19 mouse cellular contexts compared by ENCODE assay signal in genomic region chr7:81001844-81002243, GRCm38 (mm10). TPM values are rescaled to one million over a fixed set of nuclear protein-coding genes. Genes with fewer than 3 reads are reported as not detected.
DNase-seq lines count a peak whose midpoint lies in the region; ATAC-seq lines count a peak whose summit lies in the region.
"Had no signal": no experiment of that assay in that cellular context is flagged by ENCODE, and none has a peak within 500 bp of the region (broad histone marks: within the 10 kb centered on the region; RNA-seq: fewer than 3 reads in every experiment).

No protein-coding gene starts in this region.

- H3K9ac ChIP-seq in kidney, embryonic 15.5 days = no peak overlapping the region
- no peak overlapping the region for H3K9ac ChIP-seq in neural tube, embryonic 15.5 days (replicated peaks)
- H3K9ac ChIP-seq: embryonic facial prominence, embryonic 13.5 days; forebrain, embryonic 12.5 days; heart, embryonic 12.5 days; hindbrain, embryonic 14.5 days had no signal

- no peaks in the 10 kb centered on the region; the same call in 1 of the 2 replicates for H3K36me3 ChIP-seq in heart, embryonic 10.5 days
- H3K36me3 ChIP-seq in kidney, embryonic 15.5 days = no peaks in the 10 kb centered on the region
- no peaks in the 10 kb centered on the region for H3K36me3 ChIP-seq in neural tube, embryonic 15.5 days
- H3K36me3 ChIP-seq: embryonic facial prominence, embryonic 13.5 days; forebrain, embryonic 12.5 days; heart, embryonic 12.5 days; hindbrain, embryonic 10.5 days had no signal

- 89% methylated on average over 5 of the region's 5 CpGs for WGBS in heart, embryonic 10.5 days
- WGBS in kidney, embryonic 15.5 days = 58% methylated on average over 5 of the region's 5 CpGs
- WGBS in neural tube, embryonic 15.5 days = 27% methylated on average over 5 of the region's 5 CpGs

- peak; percentile 64 for DNase-seq in heart, embryonic 10.5 days (ENCODE audit: low spot score)
- DNase-seq in heart, adult 11 months = no peak
- no peak for DNase-seq in kidney, postnatal 36 days
- peak; percentile 2 for DNase-seq in thymus, postnatal 4 days
- no peak for DNase-seq in thymus, postnatal 0 days (ENCODE audit: low spot score)
- DNase-seq: adrenal gland, adult 8-10 months; cerebellum, adult 11 months; cerebellum, adult 8-10 months; cerebellum, postnatal 14 days; gastrocnemius, postnatal 10 days; heart, adult 2 months had no signal

- no peak overlapping the region for H3K4me3 ChIP-seq in heart, embryonic 10.5 days
- H3K4me3 ChIP-seq in kidney, embryonic 15.5 days (replicated peaks) = no peak overlapping the region
- no peak overlapping the region for H3K4me3 ChIP-seq in neural tube, embryonic 15.5 days (replicated peaks)
- H3K4me3 ChIP-seq: embryonic facial prominence, embryonic 13.5 days; forebrain, embryonic 12.5 days; heart, adult 2 months; heart, embryonic 12.5 days; hindbrain, embryonic 10.5 days had no signal

- H3K27me3 ChIP-seq in heart, embryonic 10.5 days (ENCODE audit: insufficient read depth, poor library complexity, severe bottlenecking) = no peaks in the 10 kb centered on the region
- H3K27me3 ChIP-seq in kidney, embryonic 15.5 days = no peaks in the 10 kb centered on the region
- H3K27me3 ChIP-seq in neural tube, embryonic 15.5 days (replicated peaks) = no peaks in the 10 kb centered on the region
- H3K27me3 ChIP-seq: embryonic facial prominence, embryonic 13.5 days; forebrain, embryonic 12.5 days; heart, embryonic 12.5 days had no signal

- H3K4me2 ChIP-seq in kidney, embryonic 15.5 days = no peak overlapping the region
- no peak overlapping the region for H3K4me2 ChIP-seq in neural tube, embryonic 15.5 days
- H3K4me2 ChIP-seq: embryonic facial prominence, embryonic 13.5 days; forebrain, embryonic 12.5 days; heart, embryonic 12.5 days; hindbrain, embryonic 14.5 days had no signal

- no peaks in the 10 kb centered on the region for H3K9me3 ChIP-seq in heart, embryonic 10.5 days
- no peaks in the 10 kb centered on the region for H3K9me3 ChIP-seq in kidney, embryonic 15.5 days (replicated peaks)
- no peaks in the 10 kb centered on the region for H3K9me3 ChIP-seq in neural tube, embryonic 15.5 days (replicated peaks)
- H3K9me3 ChIP-seq: embryonic facial prominence, embryonic 13.5 days; forebrain, embryonic 12.5 days; heart, embryonic 12.5 days; hindbrain, embryonic 10.5 days had no signal

- peaks cover 29% of the 10 kb centered on the region for H3K4me1 ChIP-seq in heart, embryonic 10.5 days
- H3K4me1 ChIP-seq in kidney, embryonic 15.5 days = peaks cover 42% of the 10 kb centered on the region
- peaks cover 12% of the 10 kb centered on the region for H3K4me1 ChIP-seq in neural tube, embryonic 15.5 days
- H3K4me1 ChIP-seq: embryonic facial prominence, embryonic 13.5 days had no signal

- H3K27ac ChIP-seq in heart, embryonic 10.5 days = no peak overlapping the region
- peak overlapping the region; percentile 51; the same call in 1 of the 2 replicates for H3K27ac ChIP-seq in kidney, embryonic 15.5 days
- H3K27ac ChIP-seq in neural tube, embryonic 15.5 days (replicated peaks) = no peak overlapping the region
- H3K27ac ChIP-seq: embryonic facial prominence, embryonic 13.5 days; forebrain, embryonic 12.5 days; heart, adult 2 months; hindbrain, embryonic 10.5 days; hindbrain, embryonic 14.5 days had no signal

- ATAC-seq in kidney, embryonic 15.5 days (replicated peaks; ENCODE audit: low FRiP score) = peak; percentile 43; the same call in 1 of the 2 replicates
- no peak for ATAC-seq in neural tube, embryonic 15.5 days (ENCODE audit: low FRiP score)
- ATAC-seq: forebrain, embryonic 16.5 days had no signal

RNA-seq across cellular contexts. Expression of gene Zfp592, which starts 8.4 kb away (rescaled TPM):
- 14.8 and 15.1 TPM in 2 replicates for polyA plus RNA-seq in heart, embryonic 10.5 days (2016; fragmentation: Nextera tagmentation; extraction: Ambion mirVana)
- 14.1 and 16.2 TPM in 2 replicates for polyA plus RNA-seq in kidney, embryonic 15.5 days (2015; fragmentation: Nextera tagmentation; extraction: Ambion mirVana)
- 11.9 and 13.1 TPM in 2 replicates for polyA plus RNA-seq in thymus, postnatal 0 days (2015; fragmentation: Nextera tagmentation; extraction: Ambion mirVana)
- polyA plus RNA-seq in neural tube, embryonic 15.5 days (2015; fragmentation: Nextera tagmentation; extraction: Ambion mirVana) = 9.9 and 10.0 TPM in 2 replicates

RNA-seq across cellular contexts. Expression of gene Sec11a, which starts 54.3 kb away (rescaled TPM):
- polyA plus RNA-seq in heart, embryonic 10.5 days (2016; fragmentation: Nextera tagmentation; extraction: Ambion mirVana) = 167 and 206 TPM in 2 replicates
- 217 and 223 TPM in 2 replicates for polyA plus RNA-seq in kidney, embryonic 15.5 days (2015; fragmentation: Nextera tagmentation; extraction: Ambion mirVana)
- 193 and 208 TPM in 2 replicates for polyA plus RNA-seq in thymus, postnatal 0 days (2015; fragmentation: Nextera tagmentation; extraction: Ambion mirVana)
- polyA plus RNA-seq in neural tube, embryonic 15.5 days (2015; fragmentation: Nextera tagmentation; extraction: Ambion mirVana) = 145 and 160 TPM in 2 replicates

RNA-seq across cellular contexts. Expression of gene Alpk3, which starts 55.6 kb away (rescaled TPM):
- polyA plus RNA-seq in heart, embryonic 10.5 days (2016; fragmentation: Nextera tagmentation; extraction: Ambion mirVana) = 15.1 and 31.8 TPM in 2 replicates
- polyA plus RNA-seq in kidney, embryonic 15.5 days (2015; fragmentation: Nextera tagmentation; extraction: Ambion mirVana) = 0.42 and 0.54 TPM in 2 replicates
- polyA plus RNA-seq in thymus, postnatal 0 days (2015; fragmentation: Nextera tagmentation; extraction: Ambion mirVana) = 0.33 and 0.47 TPM in 2 replicates
- polyA plus RNA-seq in neural tube, embryonic 15.5 days (2015; fragmentation: Nextera tagmentation; extraction: Ambion mirVana) = 0.47 and 0.49 TPM in 2 replicates

Comparison
In these comparisons a context has a peak if more than half of its experiments do, and no peak if none do; other contexts are left out.
1. DNase-seq: peak in heart, embryonic 10.5 days (single experiment) and thymus, postnatal 4 days (single experiment); none in heart, adult 11 months (single experiment), kidney, postnatal 36 days (0 of 2) and thymus, postnatal 0 days (single experiment).
2. RNA of gene Alpk3, which starts 55.6 kb away (polyA plus RNA-seq): 15.1 to 31.8 TPM in heart, embryonic 10.5 days; 0.47 to 0.49 TPM in neural tube, embryonic 15.5 days, 0.33 to 0.47 TPM in thymus, postnatal 0 days and 0.42 to 0.54 TPM in kidney, embryonic 15.5 days; every median in the first group is over 10 times any median in the second.